ENCODE assay signal across 8 mouse cellular contexts in the genomic region with DNA sequence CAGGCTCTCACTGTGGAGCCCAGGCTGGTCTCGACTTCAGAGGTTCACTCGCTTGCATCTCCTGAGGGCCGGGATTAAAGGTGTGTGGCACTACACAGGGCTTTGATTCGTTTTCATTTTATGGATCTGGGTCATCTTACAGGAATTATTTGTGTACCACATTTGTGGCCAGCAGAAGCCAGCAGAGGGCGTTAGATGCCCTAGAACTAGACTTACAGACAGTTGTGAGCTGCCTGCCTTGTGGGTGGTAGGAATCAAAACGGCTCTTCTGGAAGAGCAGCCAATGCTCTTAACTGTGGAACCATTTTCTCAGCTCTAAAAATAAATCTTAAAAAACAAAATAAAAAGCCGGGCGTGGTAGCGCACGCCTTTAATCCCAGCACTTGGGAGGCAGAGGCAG. TPM values are rescaled to one million over a fixed set of nuclear protein-coding genes. Genes with fewer than 3 reads are reported as not detected.
DNase-seq lines count a peak whose midpoint lies in the region; ATAC-seq and TF ChIP-seq lines count a peak whose summit lies in the region.

No protein-coding gene starts in this region.

- intact Hi-C loops in left cerebral cortex, postnatal 25 days (cut with DNase I), result loop anchor here (2.0 kb wide), 1 partner anchor 99 kb away; no protein-coding TSS in a partner anchor

- peak; percentile 59 for DNase-seq in lung, embryonic 14.5 days
- DNase-seq in lung, postnatal 14 days, result no peak
- DNase-seq in adrenal gland, postnatal 14 days, result peak; percentile 66
- peak; percentile 73 to 89 for DNase-seq in left cerebral cortex, postnatal 25 days (ENCODE audit: low spot score in 2 of 2)
- DNase-seq in heart, adult 8-10 months (ENCODE audit: low spot score), result no peak
- no peak for DNase-seq in urinary bladder, adult 2 months (ENCODE audit: low spot score)
- DNase-seq in heart, adult 18-20 months, result no peak

- 41% methylated on average over 10 of the region's 10 CpGs for WGBS in lung, embryonic 14.5 days

- H3K27ac ChIP-seq in lung, embryonic 14.5 days (ENCODE audit: low read depth), result no peak overlapping the region
- H3K27ac ChIP-seq in embryonic fibroblast, embryonic 13.5 days (ENCODE audit: insufficient read depth, low read length), result no peak overlapping the region

- no peaks in the 10 kb centered on the region for H3K9me3 ChIP-seq in lung, embryonic 14.5 days (ENCODE audit: low read depth, low read length)

- H3K4me1 ChIP-seq in lung, embryonic 14.5 days (ENCODE audit: insufficient read depth), result no peaks in the 10 kb centered on the region
- no peaks in the 10 kb centered on the region for H3K4me1 ChIP-seq in embryonic fibroblast, embryonic 13.5 days (ENCODE audit: control insufficient read depth, insufficient read depth, low read length)

- H3K4me3 ChIP-seq in lung, embryonic 14.5 days (ENCODE audit: low read depth, low read length), result no peak overlapping the region
- H3K4me3 ChIP-seq in embryonic fibroblast, embryonic 13.5 days (ENCODE audit: insufficient read depth, low read length), result no peak overlapping the region

- no peak for TF ChIP-seq POLR2A in embryonic fibroblast, embryonic 13.5 days (IDR thresholded peaks at IDR 0.05; ENCODE audit: low read depth, low read length)

- H3K36me3 ChIP-seq in lung, embryonic 14.5 days (ENCODE audit: insufficient read depth), result no peaks in the 10 kb centered on the region

- H3K9ac ChIP-seq in lung, embryonic 14.5 days, result no peak overlapping the region

- ATAC-seq in lung, embryonic 14.5 days (ENCODE audit: insufficient read depth), result no peak

- no peak overlapping the region for H3K4me2 ChIP-seq in lung, embryonic 14.5 days

- no peaks in the 10 kb centered on the region for H3K27me3 ChIP-seq in lung, embryonic 14.5 days (ENCODE audit: insufficient read depth, low read length)

- TF ChIP-seq CTCF in lung, embryonic 14.5 days (IDR thresholded peaks at IDR 0.05; ENCODE audit: low read depth), result peak; percentile 35; the same call in 1 of the 2 replicates
- peak; percentile 15; the same call in 1 of the 2 replicates for TF ChIP-seq CTCF in embryonic fibroblast, embryonic 13.5 days (IDR thresholded peaks at IDR 0.05; ENCODE audit: borderline replicate concordance, insufficient read depth, low read length)

RNA-seq across cellular contexts. Expression of gene Rce1, which starts 18.8 kb away (rescaled TPM):
- polyA plus RNA-seq in lung, embryonic 14.5 days (2014; fragmentation: Nextera tagmentation; extraction: Ambion mirVana), result 72.6 and 74.7 TPM in 2 replicates
- 26.1 and 28.6 TPM in 2 replicates for total RNA-seq in adrenal gland, postnatal 14 days (2021)
- polyA plus RNA-seq in embryonic fibroblast, embryonic 13.5 days (2011; ENCODE audit: insufficient read length, low read depth, missing spikeins), result 24.9 and 27.5 TPM in 2 replicates
- total RNA-seq in left cerebral cortex, postnatal 25 days (2021), result 10 to 100 TPM; 25.1 to 26.1 TPM
- total RNA-seq in heart, adult 8-10 months (2022), result 1 to 10 TPM; 6.9 to 9.2 (median 8.0) TPM
- 40.1 and 50.6 TPM in 2 replicates for polyA plus RNA-seq in urinary bladder, adult 2 months (2012; rRNA removed)
- total RNA-seq in heart, adult 18-20 months (2021), result 10 to 100 TPM in 1 of 2 experiments, 1 to 10 TPM in 1; 9.1 to 10.3 TPM

RNA-seq across cellular contexts. Expression of gene Lrfn4, which starts 28.8 kb away (rescaled TPM):
- 10.0 and 10.1 TPM in 2 replicates for polyA plus RNA-seq in lung, embryonic 14.5 days (2014; fragmentation: Nextera tagmentation; extraction: Ambion mirVana)
- 6.1 and 7.6 TPM in 2 replicates for total RNA-seq in adrenal gland, postnatal 14 days (2021)
- 20.2 and 20.3 TPM in 2 replicates for polyA plus RNA-seq in embryonic fibroblast, embryonic 13.5 days (2011; ENCODE audit: insufficient read length, low read depth, missing spikeins)
- total RNA-seq in left cerebral cortex, postnatal 25 days (2021), result 10 to 100 TPM; 47.2 to 47.3 TPM
- total RNA-seq in heart, adult 8-10 months (2022), result 1 to 10 TPM; 5.7 to 7.8 (median 7.1) TPM
- polyA plus RNA-seq in urinary bladder, adult 2 months (2012; rRNA removed), result 6.7 and 8.2 TPM in 2 replicates
- total RNA-seq in heart, adult 18-20 months (2021), result 1 to 10 TPM; 5.4 to 8.5 TPM

RNA-seq across cellular contexts. Expression of gene Gm960, which starts 54.2 kb away (rescaled TPM):
- 2.3 and 2.9 TPM in 2 replicates for polyA plus RNA-seq in lung, embryonic 14.5 days (2014; fragmentation: Nextera tagmentation; extraction: Ambion mirVana)
- not detected in 2 replicates for total RNA-seq in adrenal gland, postnatal 14 days (2021)
- 0.50 TPM in 1 of 2 replicates, not detected in the other for polyA plus RNA-seq in embryonic fibroblast, embryonic 13.5 days (2011; ENCODE audit: insufficient read length, low read depth, missing spikeins)
- 1 to 10 TPM; 1.1 to 1.3 TPM for total RNA-seq in left cerebral cortex, postnatal 25 days (2021)
- total RNA-seq in heart, adult 8-10 months (2022), result not detected
- polyA plus RNA-seq in urinary bladder, adult 2 months (2012; rRNA removed), result 0.69 and 1.2 TPM in 2 replicates
- not detected for total RNA-seq in heart, adult 18-20 months (2021)

Comparison
In these comparisons a context has a peak if more than half of its experiments do, and no peak if none do; other contexts are left out.
1. DNase-seq: peak in lung, embryonic 14.5 days (single experiment), adrenal gland, postnatal 14 days (single experiment) and left cerebral cortex, postnatal 25 days (2 of 2); none in lung, postnatal 14 days (single experiment), heart, adult 8-10 months (single experiment), urinary bladder, adult 2 months (single experiment) and heart, adult 18-20 months (0 of 2).